Mouse (Mus musculus): ENCODE data around the gene Mink1. TPM values are rescaled to one million over a fixed set of nuclear protein-coding genes. Genes with fewer than 3 reads are reported as not detected.

Gene Mink1
- polyA plus RNA-seq, 1 experiment from 2014 or later, result 3.5 TPM

- Histone ChIP-seq H3K27ac (peak overlapping the region; percentile 89), H3K9ac (peak overlapping the region; percentile 67), H3K4me2 (peak overlapping the region; percentile 65; the same call in 1 of the 2 replicates), H3K4me3 (replicated peaks) (no peak overlapping the region), H3K9me3 (replicated peaks) (no peaks in the 10 kb centered on the region), H3K4me1 (replicated peaks) (peaks cover 57% of the 10 kb centered on the region), H3K27me3 (no peaks in the 10 kb centered on the region), H3K36me3 (no peaks in the 10 kb centered on the region)
- WGBS (ENCODE audit: insufficient replicate concordance), result 70% methylated on average over 1 of the region's 1 CpGs
- ATAC-seq (ENCODE audit: low read depth) (no peak), DNase-seq (no peak)
Observed at GRCm38 (mm10) chr11:70637764-70638163, 75.1 kb downstream of the Mink1 start.

- H3K9me3 ChIP-seq (replicated peaks), result no peaks in the 10 kb centered on the region
- peak overlapping the region; percentile 89 for H3K27ac ChIP-seq
- H3K27me3 ChIP-seq, result no peaks in the 10 kb centered on the region
- peak overlapping the region; percentile 67 for H3K9ac ChIP-seq
- H3K36me3 ChIP-seq, result no peaks in the 10 kb centered on the region
- peak overlapping the region; percentile 39 for H3K4me3 ChIP-seq (replicated peaks)
- no peak for DNase-seq
- ATAC-seq (ENCODE audit: low read depth), result peak; percentile 13; the same call in 1 of the 2 replicates
- WGBS (ENCODE audit: insufficient replicate concordance), result 31% methylated on average over 1 of the region's 1 CpGs
- H3K4me2 ChIP-seq, result peak overlapping the region; percentile 65
- H3K4me1 ChIP-seq (replicated peaks), result peaks cover 57% of the 10 kb centered on the region
Observed at GRCm38 (mm10) chr11:70638293-70638692, 75.6 kb downstream of the Mink1 start.

- no peaks in the 10 kb centered on the region for H3K27me3 ChIP-seq
- WGBS (ENCODE audit: insufficient replicate concordance), result 4% methylated on average over 5 of the region's 5 CpGs
- ATAC-seq (ENCODE audit: low read depth), result peak; percentile 94
- H3K36me3 ChIP-seq, result no peaks in the 10 kb centered on the region
- no peaks in the 10 kb centered on the region for H3K9me3 ChIP-seq (replicated peaks)
- peaks cover 57% of the 10 kb centered on the region for H3K4me1 ChIP-seq (replicated peaks)
- H3K27ac ChIP-seq, result peak within 1 kb of the TSS; percentile 89
- peak within 1 kb of the TSS; percentile 67 for H3K9ac ChIP-seq
- H3K4me2 ChIP-seq, result peak within 1 kb of the TSS; percentile 65
- DNase-seq, result peak; percentile 68
- H3K4me3 ChIP-seq (replicated peaks), result peak within 1 kb of the TSS; percentile 39
Observed at GRCm38 (mm10) chr11:70638714-70639278, 76.1 kb downstream of the Mink1 start, which contains the start of gene Gp1ba. TSS of gene Gp1ba (plus strand) at chr11:70639122.

GRCm38 (mm10) chr11:70639976-70640375 is 77.3 kb downstream of the Mink1 start:
- DNase-seq (no peak), ATAC-seq (ENCODE audit: low read depth) (no peak)
- 69% methylated on average over 8 of the region's 8 CpGs for WGBS (ENCODE audit: insufficient replicate concordance)
- Histone ChIP-seq H3K27me3 (no peaks in the 10 kb centered on the region), H3K27ac (peak overlapping the region; percentile 89; the same call in 1 of the 2 replicates), H3K4me2 (peak overlapping the region; percentile 65), H3K36me3 (peaks cover 11% of the 10 kb centered on the region), H3K9me3 (replicated peaks) (no peaks in the 10 kb centered on the region), H3K4me3 (replicated peaks) (peak overlapping the region; percentile 39; the same call in 1 of the 2 replicates), H3K9ac (peak overlapping the region; percentile 67), H3K4me1 (replicated peaks) (peaks cover 60% of the 10 kb centered on the region)

GRCm38 (mm10) chr11:70641241-70641640 is 78.6 kb downstream of the Mink1 start:
- H3K4me3 ChIP-seq (replicated peaks), result no peak overlapping the region; the same call in 1 of the 2 replicates
- ATAC-seq (ENCODE audit: low read depth), result no peak
- peak overlapping the region; percentile 37 for H3K27ac ChIP-seq
- peaks cover 19% of the 10 kb centered on the region for H3K36me3 ChIP-seq
- peaks cover 73% of the 10 kb centered on the region for H3K4me1 ChIP-seq (replicated peaks)
- no peaks in the 10 kb centered on the region for H3K27me3 ChIP-seq
- H3K9ac ChIP-seq, result 0 out of 2 replicates have a peak overlapping the region, but pooled peaks have one; percentile 7
- no peaks in the 10 kb centered on the region for H3K9me3 ChIP-seq (replicated peaks)
- DNase-seq, result no peak
- WGBS (ENCODE audit: insufficient replicate concordance), result 59% methylated on average over 7 of the region's 7 CpGs
- H3K4me2 ChIP-seq, result no peak overlapping the region

- H3K4me2 ChIP-seq, result 0 out of 2 replicates have a peak overlapping the region, but pooled peaks have one; percentile 5
- H3K9ac ChIP-seq, result no peak overlapping the region
Observed at GRCm38 (mm10) chr11:70643051-70643450, 80.4 kb downstream of the Mink1 start.

GRCm38 (mm10) chr11:70644564-70645103 is 82.0 kb downstream of the Mink1 start:
- peak overlapping the region; percentile 99; the same call in 1 of the 2 replicates for H3K9ac ChIP-seq
- peaks cover 62% of the 10 kb centered on the region for H3K4me1 ChIP-seq (replicated peaks)
- no peak overlapping the region for H3K4me3 ChIP-seq (replicated peaks)
- ATAC-seq (ENCODE audit: low read depth) (no peak), DNase-seq (no peak)
- H3K4me2 ChIP-seq, result peak overlapping the region; percentile 98; the same call in 1 of the 2 replicates
- peaks cover 30% of the 10 kb centered on the region for H3K36me3 ChIP-seq
- H3K27ac ChIP-seq, result no peak overlapping the region
- 88% methylated on average over 8 of the region's 8 CpGs for WGBS (ENCODE audit: insufficient replicate concordance)
- no peaks in the 10 kb centered on the region for H3K27me3 ChIP-seq
- no peaks in the 10 kb centered on the region for H3K9me3 ChIP-seq (replicated peaks)

More at GRCm38 (mm10) chr11:70643051-70643450, 80.4 kb downstream of the Mink1 start:
- 81% methylated on average over 6 of the region's 6 CpGs for WGBS (ENCODE audit: insufficient replicate concordance)
- Histone ChIP-seq H3K4me1 (replicated peaks) (peaks cover 62% of the 10 kb centered on the region), H3K27ac (0 out of 2 replicates have a peak overlapping the region, but pooled peaks have one; percentile 6), H3K9me3 (replicated peaks) (no peaks in the 10 kb centered on the region), H3K27me3 (no peaks in the 10 kb centered on the region), H3K36me3 (peaks cover 19% of the 10 kb centered on the region), H3K4me3 (replicated peaks) (no peak overlapping the region)
- ATAC-seq (ENCODE audit: low read depth), result no peak
- DNase-seq, result no peak

GRCm38 (mm10) chr11:70645461-70646258 is 83.0 kb downstream of the Mink1 start:
- DNase-seq (no peak), ATAC-seq (ENCODE audit: low read depth) (no peak)
- Histone ChIP-seq H3K4me2 (peak overlapping the region; percentile 98), H3K9ac (peak overlapping the region; percentile 99), H3K27ac (peak overlapping the region; percentile 99), H3K36me3 (peaks cover 40% of the 10 kb centered on the region), H3K4me1 (replicated peaks) (peaks cover 62% of the 10 kb centered on the region), H3K4me3 (replicated peaks) (peak overlapping the region; percentile 85), H3K27me3 (no peaks in the 10 kb centered on the region), H3K9me3 (replicated peaks) (no peaks in the 10 kb centered on the region)
- 81% methylated on average over 12 of the region's 12 CpGs for WGBS (ENCODE audit: insufficient replicate concordance)

- Histone ChIP-seq H3K9ac (peak overlapping the region; percentile 99), H3K4me3 (replicated peaks) (peak overlapping the region; percentile 85), H3K36me3 (peaks cover 46% of the 10 kb centered on the region), H3K27me3 (no peaks in the 10 kb centered on the region), H3K4me2 (peak overlapping the region; percentile 98), H3K4me1 (replicated peaks) (peaks cover 62% of the 10 kb centered on the region), H3K9me3 (replicated peaks) (no peaks in the 10 kb centered on the region), H3K27ac (peak overlapping the region; percentile 99)
- ATAC-seq (ENCODE audit: low read depth), result no peak
- 27% methylated on average over 3 of the region's 3 CpGs for WGBS (ENCODE audit: insufficient replicate concordance)
- DNase-seq, result no peak
Observed at GRCm38 (mm10) chr11:70646259-70646555, 83.5 kb downstream of the Mink1 start.

GRCm38 (mm10) chr11:70646691-70647650 is 84.3 kb downstream of the Mink1 start, which contains the start of the genes Rnf167 and Slc25a11:
TSS of gene Rnf167 (plus strand) at chr11:70647235.
TSS of gene Slc25a11 (minus strand) at chr11:70647479.
- DNase-seq, result peak; percentile 96
- peaks cover 53% of the 10 kb centered on the region for H3K36me3 ChIP-seq
- H3K4me1 ChIP-seq (replicated peaks), result peaks cover 67% of the 10 kb centered on the region

More at GRCm38 (mm10) chr11:70646691-70647650, 84.3 kb downstream of the Mink1 start, which contains the start of the genes Rnf167 and Slc25a11:
- Histone ChIP-seq H3K27ac (peak within 1 kb of the TSS; percentile 99), H3K4me3 (replicated peaks) (peak within 1 kb of the TSS; percentile 85), H3K27me3 (no peaks in the 10 kb centered on the region), H3K9me3 (replicated peaks) (no peaks in the 10 kb centered on the region), H3K4me2 (peak within 1 kb of the TSS; percentile 98), H3K9ac (peak within 1 kb of the TSS; percentile 99)
- peak; percentile 82 for ATAC-seq (ENCODE audit: low read depth)
- under 1% methylated on average over 63 of the region's 63 CpGs for WGBS (ENCODE audit: insufficient replicate concordance)
